Mouse (Mus musculus) heart, adult 11 months (tissue): Measurements from ENCODE around the gene Smad6.

Experiments used
- DNase-seq: peaks from one replicate; pipeline ENCODE4 v3.0.0; 2022

Gene Smad6

GRCm38 (mm10) chr9:64021853-64022561 is at the start of gene Smad6:
Gene Smad6, minus strand, starts transcription at chr9:64022059.
- peak; percentile 99 for DNase-seq

- no peak for DNase-seq
These were observed 48.8 kb upstream of the Smad6 start for GRCm38 (mm10) chr9:64070674-64071073.

- DNase-seq: no peak
These were observed 47.3 kb upstream of the Smad6 start for GRCm38 (mm10) chr9:64069131-64069530.

GRCm38 (mm10) chr9:64068571-64068970 is 46.7 kb upstream of the Smad6 start:
- DNase-seq: no peak

GRCm38 (mm10) chr9:64067787-64068186 is 45.9 kb upstream of the Smad6 start:
- DNase-seq: no peak

- DNase-seq: peak; percentile 95
These were observed 38.2 kb upstream of the Smad6 start for GRCm38 (mm10) chr9:64060033-64060539.

- no peak for DNase-seq
These were observed 36.2 kb upstream of the Smad6 start for GRCm38 (mm10) chr9:64057903-64058650.

- DNase-seq: peak; percentile 96
These were observed 33.3 kb upstream of the Smad6 start for GRCm38 (mm10) chr9:64055162-64055561.

GRCm38 (mm10) chr9:64053786-64054185 is 31.9 kb upstream of the Smad6 start:
- DNase-seq: no peak

- no peak for DNase-seq
These were observed 29.4 kb upstream of the Smad6 start for GRCm38 (mm10) chr9:64051241-64051640.

GRCm38 (mm10) chr9:64050513-64051065 is 28.7 kb upstream of the Smad6 start:
- peak; percentile 94 for DNase-seq

- DNase-seq: peak; percentile 98
These were observed 27.9 kb upstream of the Smad6 start for GRCm38 (mm10) chr9:64049471-64050380.

- peak; percentile 98 for DNase-seq
These were observed 23.4 kb upstream of the Smad6 start for GRCm38 (mm10) chr9:64045117-64045890.

- DNase-seq: no peak
These were observed 22.5 kb upstream of the Smad6 start for GRCm38 (mm10) chr9:64044343-64044742.

GRCm38 (mm10) chr9:64042911-64043310 is 21.1 kb upstream of the Smad6 start:
- DNase-seq: no peak

- no peak for DNase-seq
These were observed 20.4 kb upstream of the Smad6 start for GRCm38 (mm10) chr9:64042216-64042615.

- peak; percentile 92 for DNase-seq
These were observed 8.2 kb upstream of the Smad6 start for GRCm38 (mm10) chr9:64029908-64030631.

GRCm38 (mm10) chr9:64025565-64025964 is 3.7 kb upstream of the Smad6 start:
- DNase-seq: no peak

GRCm38 (mm10) chr9:64024976-64025375 is 3.1 kb upstream of the Smad6 start:
- peak; percentile 94 for DNase-seq

- peak; percentile 100 for DNase-seq
These were observed 905 bp upstream of the Smad6 start for GRCm38 (mm10) chr9:64022562-64023366.
